Mouse (Mus musculus): ENCODE results near the gene Zfp13.
A peak's percentile ranks its signal among the peaks of the same experiment; 100 is the strongest.

Zfp13 gene

GRCm38 (mm10) chr17:23550188-23550791 is 49.0 kb downstream of the Zfp13 start:
- peak; percentile 95 for DNase-seq (ENCODE audit: low read depth)

GRCm38 (mm10) chr17:23549441-23549840 is 49.8 kb downstream of the Zfp13 start:
- DNase-seq (ENCODE audit: low read depth) = peak; percentile 52

- peak; percentile 89 for DNase-seq (ENCODE audit: low read depth)
Observed at GRCm38 (mm10) chr17:23548615-23549014, 50.7 kb downstream of the Zfp13 start.

- peak; percentile 41 for DNase-seq (ENCODE audit: low read depth)
Observed at GRCm38 (mm10) chr17:23547681-23548443, 51.4 kb downstream of the Zfp13 start.

- peak; percentile 94 for DNase-seq (ENCODE audit: low read depth)
Observed at GRCm38 (mm10) chr17:23546702-23547505, 52.4 kb downstream of the Zfp13 start.

- peak; percentile 92 for DNase-seq (ENCODE audit: low read depth)
Observed at GRCm38 (mm10) chr17:23546333-23546701, 53.0 kb downstream of the Zfp13 start.

GRCm38 (mm10) chr17:23545841-23546240 is 53.4 kb downstream of the Zfp13 start:
- DNase-seq (ENCODE audit: low read depth) = no peak

- DNase-seq (ENCODE audit: low read depth) = peak; percentile 33
Observed at GRCm38 (mm10) chr17:23544766-23545165, 54.5 kb downstream of the Zfp13 start.

GRCm38 (mm10) chr17:23543983-23544382 is 55.3 kb downstream of the Zfp13 start:
- peak; percentile 28 for DNase-seq (ENCODE audit: low read depth)

- peak; percentile 22 for DNase-seq (ENCODE audit: low read depth)
Observed at GRCm38 (mm10) chr17:23543325-23543724, 56.0 kb downstream of the Zfp13 start.

- peak; percentile 14 for DNase-seq (ENCODE audit: low read depth)
Observed at GRCm38 (mm10) chr17:23542835-23543234, 56.5 kb downstream of the Zfp13 start.

- DNase-seq (ENCODE audit: low read depth) = no peak
Observed at GRCm38 (mm10) chr17:23542004-23542720, 57.1 kb downstream of the Zfp13 start.

GRCm38 (mm10) chr17:23540605-23541475 is 58.4 kb downstream of the Zfp13 start:
- no peak for DNase-seq (ENCODE audit: low read depth)

- DNase-seq (ENCODE audit: low read depth) = no peak
Observed at GRCm38 (mm10) chr17:23540106-23540505, 59.2 kb downstream of the Zfp13 start.

GRCm38 (mm10) chr17:23539608-23540007 is 59.7 kb downstream of the Zfp13 start:
- DNase-seq (ENCODE audit: low read depth) = no peak

GRCm38 (mm10) chr17:23538299-23539015 is 60.8 kb downstream of the Zfp13 start:
- peak; percentile 34 for DNase-seq (ENCODE audit: low read depth)

- no peak for DNase-seq (ENCODE audit: low read depth)
Observed at GRCm38 (mm10) chr17:23537554-23538255, 61.6 kb downstream of the Zfp13 start.

- peak; percentile 40 for DNase-seq (ENCODE audit: low read depth)
Observed at GRCm38 (mm10) chr17:23535046-23535788, 64.1 kb downstream of the Zfp13 start.
